Mouse (Mus musculus): ENCODE data around the gene Lrrc7. TPM values are rescaled to one million over a fixed set of nuclear protein-coding genes. Genes with fewer than 3 reads are reported as not detected.

Gene Lrrc7
- polyA plus RNA-seq, 1 experiment: not detected

DNA sequence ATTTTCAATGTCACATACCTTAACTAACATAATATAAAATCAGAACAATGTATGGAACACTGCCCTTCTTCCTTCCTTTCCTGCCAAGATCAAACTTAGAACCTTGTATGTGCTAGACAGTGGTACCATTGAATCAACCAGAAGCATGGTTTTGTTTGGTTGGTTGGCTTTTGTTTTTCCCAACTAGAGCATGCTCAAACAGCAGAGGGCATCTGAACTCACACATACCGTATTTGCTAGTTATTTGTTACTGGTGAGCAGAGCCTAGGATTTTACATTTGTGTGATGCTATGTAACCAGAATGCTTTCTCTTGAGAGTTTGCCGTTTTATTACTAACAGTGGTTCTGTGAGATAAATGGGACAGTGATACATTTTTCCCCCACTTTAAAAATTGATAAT lies 512.5 kb downstream of the Lrrc7 start:
- H3K4me2 ChIP-seq (ENCODE audit: low read depth): no peak overlapping the region
- no peak overlapping the region for H3K4me3 ChIP-seq
- TF ChIP-seq USF1 (IDR thresholded peaks at IDR 0.05; ENCODE audit: low read depth) (no peak), TCF3 (IDR thresholded peaks at IDR 0.05; ENCODE audit: insufficient read length, low read depth) (no peak), TCF12 (IDR thresholded peaks at IDR 0.05; ENCODE audit: insufficient read depth, poor library complexity, severe bottlenecking) (no peak), MYOG (IDR thresholded peaks at IDR 0.05; ENCODE audit: control insufficient read depth in 1 of 3, insufficient read depth in 1 of 3, insufficient read length in 2 of 3, low read depth in 2 of 3) (no peak), POLR2A (IDR thresholded peaks at IDR 0.05; ENCODE audit: insufficient read length, low read depth) (no peak), POLR2AphosphoS2 (IDR thresholded peaks at IDR 0.05; ENCODE audit: insufficient read length, low read depth) (no peak), MYOD1 (IDR thresholded peaks at IDR 0.05; ENCODE audit: control insufficient read depth in 1 of 3, insufficient read length in 2 of 3, low read depth in 2 of 3) (no peak), CEBPB (IDR thresholded peaks at IDR 0.05; ENCODE audit: insufficient read depth, poor library complexity, severe bottlenecking) (no peak), SRF (IDR thresholded peaks at IDR 0.05; ENCODE audit: control insufficient read depth, insufficient read length, low read depth) (no peak), REST (IDR thresholded peaks at IDR 0.05; ENCODE audit: insufficient read depth, insufficient read length) (no peak), E2F4 (IDR thresholded peaks at IDR 0.05; ENCODE audit: insufficient read depth) (no peak), MAX (IDR thresholded peaks at IDR 0.05; ENCODE audit: low read depth) (no peak)
- no peaks in the 10 kb centered on the region for H3K79me2 ChIP-seq (ENCODE audit: control insufficient read depth, insufficient read depth)
- H3K36me3 ChIP-seq (ENCODE audit: control insufficient read depth, insufficient read depth): peaks cover 11% of the 10 kb centered on the region
- no peak overlapping the region for H3ac ChIP-seq (ENCODE audit: control insufficient read depth, insufficient read length)
- no peaks in the 10 kb centered on the region for H3K27me3 ChIP-seq (ENCODE audit: control insufficient read depth, insufficient read depth, insufficient read length)

DNA sequence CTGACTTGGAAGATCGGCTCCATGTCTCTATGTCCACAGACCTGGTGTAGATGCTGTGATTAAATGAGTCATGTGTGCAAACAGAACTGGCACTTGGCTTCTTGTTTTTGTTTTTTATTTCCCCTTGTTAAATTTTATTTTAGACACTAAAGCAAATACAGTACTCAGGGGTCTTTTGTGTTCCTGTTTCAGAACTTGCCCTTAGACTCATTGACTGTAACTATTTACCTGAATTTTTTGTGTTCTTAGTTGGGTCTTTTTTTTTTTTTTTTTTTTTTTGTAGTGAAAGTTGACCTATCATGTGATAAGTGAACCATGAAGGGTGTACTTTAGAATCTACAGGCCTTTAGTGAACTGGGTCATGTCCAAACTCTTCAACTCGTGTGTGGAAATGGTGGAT lies 521.3 kb downstream of the Lrrc7 start:
- Histone ChIP-seq H3K4me3 (no peak overlapping the region), H3K79me2 (ENCODE audit: control insufficient read depth, insufficient read depth) (peaks cover 51% of the 10 kb centered on the region), H3K4me2 (ENCODE audit: low read depth) (no peak overlapping the region), H3ac (ENCODE audit: control insufficient read depth, insufficient read length) (no peak overlapping the region), H3K36me3 (ENCODE audit: control insufficient read depth, insufficient read depth) (no peaks in the 10 kb centered on the region), H3K27me3 (ENCODE audit: control insufficient read depth, insufficient read depth, insufficient read length) (no peaks in the 10 kb centered on the region)
- TF ChIP-seq TCF3 (IDR thresholded peaks at IDR 0.05; ENCODE audit: insufficient read length, low read depth) (no peak), TCF12 (IDR thresholded peaks at IDR 0.05; ENCODE audit: insufficient read depth, poor library complexity, severe bottlenecking) (no peak), REST (IDR thresholded peaks at IDR 0.05; ENCODE audit: insufficient read depth, insufficient read length) (no peak), MYOG (IDR thresholded peaks at IDR 0.05; ENCODE audit: control insufficient read depth in 1 of 3, insufficient read depth in 1 of 3, insufficient read length in 2 of 3, low read depth in 2 of 3) (no peak), POLR2A (IDR thresholded peaks at IDR 0.05; ENCODE audit: insufficient read length, low read depth) (no peak), E2F4 (IDR thresholded peaks at IDR 0.05; ENCODE audit: insufficient read depth) (no peak), MYOD1 (IDR thresholded peaks at IDR 0.05; ENCODE audit: control insufficient read depth in 1 of 3, insufficient read length in 2 of 3, low read depth in 2 of 3) (no peak), CEBPB (IDR thresholded peaks at IDR 0.05; ENCODE audit: insufficient read depth, poor library complexity, severe bottlenecking) (no peak), USF1 (IDR thresholded peaks at IDR 0.05; ENCODE audit: low read depth) (no peak), SRF (IDR thresholded peaks at IDR 0.05; ENCODE audit: control insufficient read depth, insufficient read length, low read depth) (no peak), MAX (IDR thresholded peaks at IDR 0.05; ENCODE audit: low read depth) (no peak), POLR2AphosphoS2 (IDR thresholded peaks at IDR 0.05; ENCODE audit: insufficient read length, low read depth) (no peak)

DNA sequence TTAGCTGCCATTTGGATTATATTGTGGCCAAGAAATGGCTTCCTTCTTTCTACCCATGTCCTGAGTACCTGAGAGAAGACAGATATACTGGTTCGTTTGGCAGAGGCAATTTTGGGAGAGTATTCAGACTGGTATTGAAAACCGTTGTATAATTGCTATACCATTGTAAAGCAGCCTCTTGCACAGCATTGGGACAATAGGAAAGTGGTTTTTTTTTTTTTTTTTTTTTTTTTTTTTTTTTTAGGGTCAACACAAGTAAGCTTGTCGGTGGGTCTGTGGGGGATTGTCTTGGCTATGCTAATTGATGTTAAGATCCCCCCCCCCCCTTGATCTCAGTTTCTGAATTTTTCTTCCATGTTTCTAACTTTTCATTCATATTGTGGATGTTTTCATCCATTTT lies 523.9 kb downstream of the Lrrc7 start:
- H3K36me3 ChIP-seq (ENCODE audit: control insufficient read depth, insufficient read depth): no peaks in the 10 kb centered on the region
- no peak overlapping the region for H3ac ChIP-seq (ENCODE audit: control insufficient read depth, insufficient read length)
- TF ChIP-seq REST (IDR thresholded peaks at IDR 0.05; ENCODE audit: insufficient read depth, insufficient read length) (no peak), USF1 (IDR thresholded peaks at IDR 0.05; ENCODE audit: low read depth) (no peak), CEBPB (IDR thresholded peaks at IDR 0.05; ENCODE audit: insufficient read depth, poor library complexity, severe bottlenecking) (no peak), MYOD1 (IDR thresholded peaks at IDR 0.05; ENCODE audit: control insufficient read depth in 1 of 3, insufficient read length in 2 of 3, low read depth in 2 of 3) (no peak), MAX (IDR thresholded peaks at IDR 0.05; ENCODE audit: low read depth) (no peak), MYOG (IDR thresholded peaks at IDR 0.05; ENCODE audit: control insufficient read depth in 1 of 3, insufficient read depth in 1 of 3, insufficient read length in 2 of 3, low read depth in 2 of 3) (no peak), SRF (IDR thresholded peaks at IDR 0.05; ENCODE audit: control insufficient read depth, insufficient read length, low read depth) (no peak), E2F4 (IDR thresholded peaks at IDR 0.05; ENCODE audit: insufficient read depth) (no peak), TCF3 (IDR thresholded peaks at IDR 0.05; ENCODE audit: insufficient read length, low read depth) (no peak), POLR2A (IDR thresholded peaks at IDR 0.05; ENCODE audit: insufficient read length, low read depth) (no peak)
- H3K79me2 ChIP-seq (ENCODE audit: control insufficient read depth, insufficient read depth): peaks cover 78% of the 10 kb centered on the region
- no peak overlapping the region for H3K4me3 ChIP-seq
- H3K4me2 ChIP-seq (ENCODE audit: low read depth): no peak overlapping the region
- H3K27me3 ChIP-seq (ENCODE audit: control insufficient read depth, insufficient read depth, insufficient read length): no peaks in the 10 kb centered on the region

DNA sequence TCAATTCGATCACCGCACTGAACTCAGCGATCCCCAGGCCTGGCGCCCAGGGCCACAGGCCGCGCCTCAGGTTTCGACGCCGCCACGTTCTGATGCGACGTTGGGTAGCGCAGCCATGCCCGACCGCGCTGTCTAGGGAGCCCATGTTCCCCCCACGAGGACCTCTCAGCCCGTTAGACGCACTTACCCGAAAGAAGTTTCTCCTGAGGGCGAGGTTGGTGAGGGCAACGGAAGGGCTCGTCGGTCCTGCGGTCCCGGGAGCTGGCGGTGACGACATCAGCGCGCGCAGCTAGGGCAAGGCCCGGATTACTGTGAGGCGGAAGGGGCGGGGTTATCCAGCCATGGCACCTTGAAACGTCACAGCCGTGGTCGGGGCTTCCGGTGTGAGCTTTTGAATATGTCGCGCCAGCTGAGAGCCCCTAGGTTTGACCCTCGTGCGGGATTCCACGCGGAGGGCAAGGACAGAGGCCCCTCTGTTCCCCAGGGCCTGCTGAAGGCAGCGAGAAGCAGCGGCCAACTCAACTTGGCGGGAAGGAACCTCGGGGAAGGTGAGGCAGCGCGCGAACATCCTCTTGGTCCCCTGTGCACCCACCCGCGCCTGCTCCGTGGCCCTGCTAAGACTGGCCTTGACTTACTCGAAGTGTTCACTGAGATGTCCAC lies 525.6 kb downstream of the Lrrc7 start, which contains the start of the genes Srsf11 and Lrrc40:
Gene Srsf11 (minus strand): TSS at position 311 of the 660 bp plus-strand sequence.
Gene Lrrc40 (plus strand): TSS at position 334 of the 660 bp plus-strand sequence.
- H3K4me3 ChIP-seq: peak within 1 kb of the TSS; percentile 99
- H3K27me3 ChIP-seq (ENCODE audit: control insufficient read depth, insufficient read depth, insufficient read length): no peaks in the 10 kb centered on the region
- H3ac ChIP-seq (ENCODE audit: control insufficient read depth, insufficient read length): peak within 1 kb of the TSS; percentile 32
- H3K4me2 ChIP-seq (ENCODE audit: low read depth): peak within 1 kb of the TSS; percentile 98
- no peak for TF ChIP-seq MYOD1 (IDR thresholded peaks at IDR 0.05; ENCODE audit: control insufficient read depth in 1 of 3, insufficient read length in 2 of 3, low read depth in 2 of 3)
- TF ChIP-seq E2F4 (IDR thresholded peaks at IDR 0.05; ENCODE audit: insufficient read depth): peak; percentile 82
- TF ChIP-seq POLR2AphosphoS2 (IDR thresholded peaks at IDR 0.05; ENCODE audit: insufficient read length, low read depth): peak; percentile 80
- TF ChIP-seq TCF3 (IDR thresholded peaks at IDR 0.05; ENCODE audit: insufficient read length, low read depth): no peak
- TF ChIP-seq USF1 (IDR thresholded peaks at IDR 0.05; ENCODE audit: low read depth): no peak
- peak in 1 of 3 experiments; percentile 12 for TF ChIP-seq MYOG (IDR thresholded peaks at IDR 0.05; ENCODE audit: control insufficient read depth in 1 of 3, insufficient read depth in 1 of 3, insufficient read length in 2 of 3, low read depth in 2 of 3)
- peak; percentile 57 for TF ChIP-seq SRF (IDR thresholded peaks at IDR 0.05; ENCODE audit: control insufficient read depth, insufficient read length, low read depth)
- TF ChIP-seq POLR2A (IDR thresholded peaks at IDR 0.05; ENCODE audit: insufficient read length, low read depth): peak; percentile 89
- no peak for TF ChIP-seq TCF12 (IDR thresholded peaks at IDR 0.05; ENCODE audit: insufficient read depth, poor library complexity, severe bottlenecking)
- TF ChIP-seq MAX (IDR thresholded peaks at IDR 0.05; ENCODE audit: low read depth): no peak
- no peak for TF ChIP-seq CEBPB (IDR thresholded peaks at IDR 0.05; ENCODE audit: insufficient read depth, poor library complexity, severe bottlenecking)
- TF ChIP-seq REST (IDR thresholded peaks at IDR 0.05; ENCODE audit: insufficient read depth, insufficient read length): no peak
- no peaks in the 10 kb centered on the region for H3K36me3 ChIP-seq (ENCODE audit: control insufficient read depth, insufficient read depth)
- peaks cover 87% of the 10 kb centered on the region for H3K79me2 ChIP-seq (ENCODE audit: control insufficient read depth, insufficient read depth)
